Mouse (Mus musculus): ENCODE results near the gene Prss47.

- no peak for TF ChIP-seq POLR2A (IDR thresholded peaks at IDR 0.05; ENCODE audit: low read depth, low read length)
- TF ChIP-seq CTCF (IDR thresholded peaks at IDR 0.05; ENCODE audit: borderline replicate concordance, insufficient read depth, low read length) = no peak
These were observed 17.4 kb upstream of the Prss47 start for GRCm38 (mm10) chr13:65069969-65070368.
